Mouse (Mus musculus) brain, embryonic 18.5 days (tissue): ENCODE measurements at regions not wholly inside any gene's neighbourhood (a gene's known extent, or its start where the extent isn't known, plus 50 kb on each side); places are given as distances from the start of the nearest gene placed in this dataset.
"Not testable (repeated sequence)": the region's sequence is repeated elsewhere in the genome, so short reads cannot be mapped to it uniquely, and the experiment has no call there.

Source experiments
- DNase-seq: peaks from one replicate; pipeline ENCODE4 v3.0.0-alpha.2; 2012; ENCODE audit warnings: low read depth, low spot score

DNA sequence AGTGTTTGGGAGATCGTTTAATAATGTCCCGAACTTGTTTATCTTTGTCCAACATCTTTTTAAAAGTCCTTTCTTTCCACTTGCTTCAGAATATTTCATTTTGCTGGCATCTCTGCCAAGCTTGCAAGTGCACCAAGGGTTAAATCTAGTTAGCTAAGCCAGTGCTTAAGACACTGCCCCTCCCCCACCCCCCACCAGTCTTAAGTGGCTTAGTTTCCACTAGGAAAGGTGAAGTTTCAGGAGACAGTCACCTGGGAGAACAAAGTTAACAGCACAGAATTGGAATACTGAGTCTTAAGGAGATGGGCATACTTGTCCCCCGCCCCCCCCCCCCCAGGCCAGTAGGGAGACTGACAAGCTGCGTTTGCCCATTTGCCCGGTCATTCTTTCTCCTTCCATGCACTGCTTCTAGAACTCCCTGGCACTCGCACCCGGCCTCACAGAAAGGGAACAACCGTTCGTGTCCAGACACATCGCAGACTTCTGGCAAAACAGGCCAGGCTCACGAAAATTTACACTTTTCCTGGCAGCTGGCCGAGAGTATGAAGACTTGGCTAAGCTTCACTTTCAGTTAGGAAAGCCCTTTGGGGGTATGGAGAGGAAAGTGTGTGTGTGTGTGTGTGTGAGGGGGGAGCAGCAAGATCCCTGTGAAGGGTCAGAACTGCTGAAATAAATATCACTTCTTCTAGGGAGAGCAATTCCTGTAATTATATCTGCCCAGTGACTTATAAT is 219.2 kb downstream of the Bcl11a start:
- no peak for DNase-seq

DNA sequence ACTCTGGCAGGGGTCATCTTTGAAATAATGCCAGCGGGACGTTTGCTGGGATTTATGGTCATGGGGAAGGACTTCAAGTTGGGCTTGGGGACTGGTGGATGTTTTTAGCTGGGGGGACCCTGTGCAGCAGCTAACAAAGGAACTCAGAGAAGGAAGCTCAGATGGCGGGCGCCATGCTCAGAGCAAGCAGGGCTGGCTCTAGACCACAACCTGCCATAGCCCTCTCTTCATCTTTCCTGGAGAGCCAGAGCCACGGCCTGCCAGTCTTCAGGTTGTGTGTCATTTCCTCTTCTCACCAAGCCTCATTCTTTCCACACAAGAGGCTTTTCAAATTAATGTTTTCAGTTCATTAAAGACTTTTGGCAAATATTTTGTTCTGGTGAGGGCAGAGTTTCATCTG is 219.9 kb downstream of the Bcl11a start:
- no peak for DNase-seq

DNA sequence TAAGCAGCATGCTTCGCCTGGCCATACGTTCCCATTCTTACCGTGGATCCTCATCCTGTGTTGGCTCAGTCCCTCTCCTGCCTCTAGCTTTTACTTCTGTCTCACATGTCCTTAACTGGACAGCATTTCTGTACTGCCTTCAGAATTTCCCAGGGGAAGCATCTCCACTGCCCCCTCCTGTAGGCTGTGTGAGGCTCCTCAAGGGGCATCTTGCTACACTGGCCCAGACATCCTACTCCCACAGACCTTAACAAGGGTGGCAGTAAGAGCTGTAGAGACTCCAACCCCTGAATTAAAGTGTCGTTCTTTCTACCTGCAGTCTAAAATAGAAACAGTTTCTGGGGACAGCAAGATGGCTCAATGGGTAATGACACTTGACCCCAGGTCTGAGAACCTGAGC is 222.5 kb downstream of the Bcl11a start:
- DNase-seq = no peak

DNA sequence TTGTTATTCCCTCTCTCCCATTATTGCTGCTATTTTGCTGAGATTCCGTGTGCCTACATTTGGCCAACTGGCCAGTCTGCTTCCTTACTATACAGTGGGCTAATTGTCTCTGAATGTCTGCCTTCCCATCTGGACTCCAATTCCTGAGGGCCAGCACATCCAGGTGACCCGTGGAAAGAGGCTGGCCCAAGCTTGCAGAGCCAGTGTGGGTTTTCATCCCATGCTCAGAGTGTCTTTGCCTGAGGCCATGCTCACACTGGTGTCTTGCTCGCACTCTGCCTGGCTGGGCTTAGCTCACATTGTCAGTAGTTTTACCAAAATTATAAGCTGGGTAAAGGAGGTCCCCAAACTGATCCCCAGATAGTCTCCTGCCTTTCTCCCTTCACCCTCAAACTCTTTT is 223.3 kb downstream of the Bcl11a start:
- no peak for DNase-seq

DNA sequence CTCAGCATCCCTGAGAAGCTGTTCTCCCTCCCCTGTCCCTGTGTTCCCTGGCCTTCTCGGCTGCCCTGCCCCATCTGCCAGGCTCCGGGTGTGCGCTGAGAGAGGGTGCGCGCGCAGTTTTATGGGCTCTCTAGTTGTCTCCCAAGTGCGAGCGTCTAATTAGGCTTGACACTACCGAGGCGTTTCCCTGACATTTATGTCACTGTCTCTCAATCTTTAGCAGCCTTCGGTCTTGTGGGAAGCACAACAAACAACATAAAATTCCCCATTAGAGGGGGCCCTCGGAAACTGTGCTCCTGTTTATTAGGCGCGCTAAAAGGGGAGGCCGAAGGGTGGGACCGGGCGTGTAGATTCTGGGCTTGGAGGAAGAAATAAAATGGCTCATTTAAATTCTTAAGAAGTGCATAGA is 227.3 kb downstream of the Bcl11a start:
- no peak for DNase-seq

DNA sequence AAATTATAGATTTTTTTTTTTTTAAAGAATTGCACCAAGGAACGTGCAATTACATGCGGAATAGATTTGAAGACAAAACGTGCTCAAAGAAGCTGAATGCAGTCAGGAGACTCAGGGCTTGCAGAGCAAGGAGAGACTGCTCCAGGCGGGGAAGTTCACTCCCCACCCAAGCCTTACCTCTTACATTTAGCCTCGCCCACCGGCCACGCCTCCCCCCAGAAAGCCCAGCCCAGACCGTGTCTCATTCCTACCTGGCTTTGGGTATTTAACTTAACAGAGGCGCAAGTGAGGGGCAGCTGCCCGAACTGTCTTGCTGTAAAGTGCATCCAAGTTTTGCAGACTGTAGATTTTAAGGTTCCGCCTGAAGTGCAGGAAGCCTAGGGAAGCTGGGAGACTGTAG is 227.8 kb downstream of the Bcl11a start:
- DNase-seq = no peak

DNA sequence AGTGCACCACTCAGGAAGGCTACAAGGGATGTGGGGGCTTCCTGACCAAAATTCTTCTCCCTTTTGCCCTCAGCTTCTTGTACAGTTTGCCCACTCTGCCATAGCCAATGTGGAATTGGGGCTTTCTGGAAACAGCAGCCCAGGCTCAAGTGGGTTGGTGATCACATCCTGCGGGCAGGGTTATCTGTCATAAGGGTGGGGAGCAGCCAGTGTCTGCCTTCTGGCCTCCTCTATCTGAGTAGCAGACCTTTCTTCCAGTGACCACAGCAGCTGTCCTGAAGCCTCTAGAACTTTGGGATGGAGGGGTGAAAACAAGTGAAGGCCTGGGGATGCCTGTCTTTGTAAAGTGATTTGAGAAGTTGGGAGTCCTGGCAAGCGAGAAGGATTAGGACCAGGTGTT is 228.2 kb downstream of the Bcl11a start:
- DNase-seq = no peak

DNA sequence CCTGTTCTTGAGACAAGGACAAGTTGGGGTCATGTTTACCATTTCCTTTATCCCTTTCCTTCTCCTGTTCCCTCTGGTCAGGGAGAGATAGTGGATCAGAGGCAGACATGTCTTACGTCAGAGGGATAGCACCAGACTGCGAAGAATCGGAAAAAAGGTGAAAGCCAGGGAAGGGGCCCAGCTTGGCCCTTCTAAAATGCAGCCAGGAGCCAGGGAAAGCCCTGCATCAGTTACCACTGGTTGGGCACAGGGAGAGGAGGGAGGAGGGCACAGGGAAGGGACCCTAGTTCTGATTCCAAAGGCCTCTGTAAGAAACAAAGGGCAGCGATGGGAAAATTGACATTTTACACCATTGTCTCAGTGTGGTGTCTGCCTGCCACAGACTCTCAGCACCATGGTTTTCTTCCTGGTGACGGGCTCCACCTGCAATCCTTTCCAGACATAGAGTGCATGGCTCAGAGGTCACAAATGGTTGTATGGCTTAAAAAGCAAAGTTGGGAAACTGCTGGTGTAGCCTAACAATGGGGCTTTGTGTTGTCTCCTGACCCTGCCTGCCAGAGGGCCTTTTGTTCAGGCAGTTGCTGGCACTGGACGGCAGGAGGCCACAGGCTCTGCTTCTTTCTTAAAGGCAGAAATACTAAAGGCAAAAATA is 229.9 kb downstream of the Bcl11a start:
- no peak for DNase-seq

DNA sequence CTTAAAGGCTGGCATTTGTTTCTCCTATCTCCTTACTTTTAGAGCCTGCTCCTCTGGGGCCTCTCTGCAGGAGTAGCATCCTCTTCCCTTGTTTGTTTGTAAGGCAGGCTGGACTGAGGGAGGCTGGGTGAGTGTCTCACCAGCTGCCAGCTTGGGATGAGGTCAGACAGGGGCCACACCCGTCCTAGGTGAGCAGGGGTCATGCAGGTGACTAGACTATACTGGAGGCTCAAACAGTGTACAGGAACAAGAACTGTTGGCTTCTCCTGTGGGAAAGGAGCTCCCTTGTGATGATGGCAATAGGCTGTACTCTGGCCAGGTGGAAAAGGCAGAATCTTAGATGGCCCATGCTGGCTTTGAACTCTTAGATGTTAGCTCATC is 230.4 kb downstream of the Bcl11a start:
- DNase-seq = no peak

DNA sequence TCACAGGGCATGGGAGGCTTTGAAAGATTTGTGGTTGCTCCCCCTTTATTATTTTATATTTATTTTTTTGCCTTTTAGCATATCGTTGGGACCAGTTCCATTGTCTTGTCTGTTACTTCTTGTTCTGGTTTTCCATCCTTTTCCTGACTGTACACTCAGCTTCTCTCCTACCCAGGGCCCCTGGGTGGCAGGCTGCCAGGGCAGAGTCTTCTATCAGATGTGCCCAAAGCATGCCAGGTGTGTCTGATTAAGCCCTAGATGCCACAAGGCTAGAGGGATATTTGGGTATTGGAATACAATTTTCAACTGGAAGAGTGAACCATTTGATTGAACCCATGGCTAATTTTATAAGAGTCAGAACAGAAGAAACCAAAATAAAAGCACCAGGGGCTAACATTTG is 236.2 kb downstream of the Bcl11a start:
- no peak for DNase-seq

DNA sequence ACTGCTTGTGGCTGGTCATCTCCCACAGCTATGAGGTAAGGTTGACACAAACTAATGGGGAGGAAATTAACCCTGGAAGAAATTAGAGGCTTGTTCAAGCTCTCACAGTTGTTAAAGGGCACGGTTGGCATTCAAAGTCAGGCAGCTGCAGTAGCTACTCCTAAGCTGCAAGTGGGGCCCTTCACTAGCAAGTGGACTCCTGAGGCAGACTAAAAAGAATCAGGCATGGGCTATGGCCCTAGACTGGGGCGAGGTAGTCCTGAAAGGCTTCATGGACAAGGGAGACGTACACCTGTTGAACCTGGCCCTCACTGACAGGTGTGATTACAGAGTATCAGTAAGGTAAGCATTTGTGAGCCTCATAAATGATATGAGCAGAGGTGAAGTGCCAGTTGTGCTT is 237.7 kb downstream of the Bcl11a start:
- no peak for DNase-seq

DNA sequence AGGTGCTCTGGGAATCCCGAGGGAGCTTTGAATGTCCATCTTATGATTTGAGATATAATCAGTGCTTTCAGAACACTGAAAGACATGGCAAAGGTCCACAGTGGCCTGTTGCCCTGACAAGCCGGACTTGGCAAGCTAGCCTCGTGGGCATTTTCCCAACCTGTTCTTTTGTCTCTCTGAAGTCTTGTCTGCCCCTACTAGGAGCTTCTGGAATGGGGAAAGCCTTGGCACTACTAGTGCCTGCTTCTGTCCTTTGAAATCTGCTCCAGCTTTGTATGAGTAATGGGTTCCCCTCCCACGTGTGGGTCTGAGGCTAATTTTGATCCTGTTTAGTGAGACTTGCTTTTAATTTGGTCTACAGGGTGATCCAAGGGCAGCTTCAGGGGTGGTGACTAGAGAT is 238.3 kb downstream of the Bcl11a start:
- DNase-seq = no peak

DNA sequence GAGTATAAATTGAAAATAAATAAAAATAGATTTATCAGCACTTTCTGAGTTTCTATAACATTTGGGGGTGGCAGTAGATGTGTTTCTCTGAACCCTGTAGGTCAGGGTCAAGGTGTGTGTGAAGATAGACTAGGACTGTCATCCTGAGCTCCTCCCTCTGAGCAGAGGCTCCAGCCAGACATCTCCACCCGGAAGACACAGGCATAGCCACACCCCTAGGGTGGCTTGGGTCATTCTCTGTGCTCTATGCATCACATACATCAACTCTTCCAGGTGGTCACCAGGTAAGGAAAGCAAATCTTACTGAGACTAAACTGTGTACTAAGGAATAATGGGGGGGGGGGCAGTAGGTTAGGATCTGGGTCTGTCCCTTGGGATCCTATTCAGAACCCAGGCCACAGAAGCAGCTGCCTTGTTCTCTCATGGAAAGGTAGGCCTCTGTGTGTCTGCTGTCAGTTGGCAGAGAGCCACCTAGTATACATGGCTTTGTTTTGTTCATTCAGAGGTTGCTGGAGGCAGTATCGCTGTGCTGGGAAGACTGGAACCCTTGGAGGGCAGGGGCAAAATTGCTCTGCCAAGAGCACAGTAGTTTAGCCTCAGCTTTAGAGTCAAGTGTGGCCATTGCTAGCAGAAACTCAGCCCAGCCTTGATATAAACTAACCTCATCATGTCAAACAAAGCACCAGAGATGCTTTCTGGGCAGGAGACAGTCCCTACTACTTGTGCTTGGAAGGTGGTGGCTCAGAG is 240.3 kb downstream of the Bcl11a start:
- DNase-seq = no peak

DNA sequence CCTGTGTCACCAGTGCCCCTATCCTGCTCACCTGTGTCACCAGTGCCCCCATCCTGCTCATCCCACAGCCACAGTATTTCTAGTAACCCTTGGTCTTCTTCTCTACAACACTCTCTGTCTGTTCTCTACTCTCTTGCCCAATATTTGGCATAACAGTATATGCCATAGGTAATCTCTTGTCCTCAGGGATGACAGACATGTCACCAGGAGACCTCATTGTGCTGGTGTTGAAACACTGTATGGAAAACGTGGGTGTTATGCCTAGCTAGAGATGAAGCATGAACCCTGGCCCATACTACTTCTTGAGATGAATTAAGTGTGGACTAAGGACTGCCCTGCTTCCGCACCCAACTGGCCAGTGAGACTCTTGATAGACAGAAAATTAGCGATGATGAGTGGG is 241.4 kb downstream of the Bcl11a start:
- DNase-seq = no peak

DNA sequence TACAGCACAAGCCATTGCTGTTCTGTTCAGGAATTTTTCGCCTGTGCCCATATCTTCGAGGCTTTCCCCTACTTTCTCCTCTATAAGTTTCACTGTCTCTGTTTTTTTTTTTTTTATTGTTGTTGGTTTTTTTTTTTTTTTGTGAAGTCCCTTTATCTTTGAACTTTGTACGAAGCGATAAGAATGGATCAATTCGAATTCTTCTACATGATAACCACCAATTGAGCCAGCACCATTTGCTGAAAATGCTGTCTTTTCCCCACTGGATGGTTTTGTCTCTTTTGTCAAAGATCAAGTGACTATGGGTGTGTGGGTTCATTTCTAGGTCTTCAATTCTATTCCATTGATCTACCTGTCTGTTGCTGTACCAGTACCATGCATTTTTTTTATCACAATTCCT is 244.6 kb downstream of the Bcl11a start:
- DNase-seq = not testable (repeated sequence)

DNA sequence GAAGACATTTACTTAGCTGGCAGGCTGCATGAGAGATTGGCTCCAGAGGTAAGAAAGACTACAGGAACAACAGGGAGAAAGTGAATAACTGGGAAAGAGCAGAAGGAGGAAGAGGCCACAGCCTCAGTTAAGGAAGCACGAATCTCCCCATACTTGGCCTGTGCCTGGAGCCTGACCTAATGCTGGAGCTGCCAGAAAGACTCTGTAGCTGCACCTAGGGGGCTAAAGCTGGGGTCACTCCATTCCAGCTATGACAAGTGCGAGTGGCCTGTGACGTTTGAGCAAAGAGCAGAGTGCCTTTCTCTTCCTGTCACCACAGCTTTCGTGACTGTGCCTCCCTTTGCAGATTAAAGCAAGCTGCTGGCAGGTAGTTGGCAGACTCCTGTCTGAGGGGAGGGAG is 250.6 kb downstream of the Bcl11a start:
- no peak for DNase-seq

DNA sequence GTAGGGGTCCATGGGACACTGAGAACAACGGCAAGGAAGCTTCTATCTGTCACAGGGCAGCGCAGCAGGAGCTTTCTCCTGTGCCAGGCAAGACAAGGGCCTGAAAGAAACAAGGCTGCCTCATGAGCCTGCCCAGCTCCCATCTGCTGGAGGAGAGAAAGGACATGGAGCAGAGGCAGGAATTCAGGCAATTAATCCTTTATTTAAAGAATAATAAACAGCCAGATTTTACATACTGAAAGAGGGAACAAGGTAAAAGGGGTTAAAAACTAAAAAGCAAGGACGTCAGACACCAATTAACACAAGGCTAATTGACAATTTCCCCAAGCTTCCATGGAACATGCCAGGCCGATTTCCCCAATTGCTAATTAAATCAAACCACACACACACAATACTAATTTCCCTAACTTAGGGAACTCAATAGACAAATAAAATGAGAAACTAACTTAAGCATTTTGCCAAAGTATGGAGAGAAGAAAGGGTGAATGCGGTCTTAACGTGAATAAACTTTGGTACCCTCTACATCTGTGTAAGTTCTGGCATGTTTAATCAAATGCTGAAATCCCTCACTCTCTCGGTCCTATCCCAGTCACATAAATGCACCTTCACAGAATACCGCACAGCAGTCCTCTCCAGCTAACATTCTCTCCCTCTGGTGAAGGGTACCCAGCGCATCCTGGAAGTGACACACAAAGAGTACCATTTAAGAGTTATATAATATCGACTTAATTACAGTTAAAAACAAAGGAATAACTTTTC is 252.7 kb downstream of the Bcl11a start:
- DNase-seq = no peak

DNA sequence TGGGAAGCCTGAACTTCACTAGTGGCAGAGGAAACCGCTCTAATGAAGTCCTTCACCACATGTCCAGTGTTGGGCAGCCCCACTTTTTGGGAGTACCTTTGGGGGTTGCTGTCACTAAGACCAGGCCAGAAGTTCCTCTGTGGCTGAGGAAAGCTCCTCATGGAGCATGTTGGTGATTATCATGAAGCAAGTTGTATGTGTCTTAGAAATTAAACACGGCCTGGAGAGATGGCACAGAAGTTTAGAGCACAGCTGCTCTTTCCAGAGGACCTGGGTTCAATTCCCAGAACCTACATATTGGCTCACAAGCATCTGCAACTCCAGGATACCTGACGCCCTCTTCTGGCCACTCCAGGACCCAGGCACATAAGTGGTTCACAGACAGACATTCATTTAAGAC is 254.4 kb downstream of the Bcl11a start:
- no peak for DNase-seq

DNA sequence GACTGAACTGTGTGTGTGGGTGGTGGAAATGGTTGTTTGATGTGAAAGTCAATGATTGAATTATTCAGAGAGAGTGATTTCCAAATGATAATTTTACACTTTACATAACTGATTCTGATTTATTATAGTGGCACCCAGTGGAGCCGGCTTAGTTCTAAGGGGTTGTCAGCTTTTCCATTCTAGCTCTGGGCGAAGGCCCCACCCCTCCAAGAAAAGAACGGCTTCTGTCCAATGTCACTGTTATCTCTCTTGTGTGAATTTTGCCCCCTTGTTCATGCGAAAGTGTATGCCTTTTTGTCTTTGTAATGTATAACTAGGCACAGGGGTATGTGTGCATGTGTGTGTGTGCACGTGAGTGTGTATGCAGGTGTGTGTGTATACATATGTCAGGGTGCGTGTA is 255.3 kb downstream of the Bcl11a start:
- DNase-seq = no peak

DNA sequence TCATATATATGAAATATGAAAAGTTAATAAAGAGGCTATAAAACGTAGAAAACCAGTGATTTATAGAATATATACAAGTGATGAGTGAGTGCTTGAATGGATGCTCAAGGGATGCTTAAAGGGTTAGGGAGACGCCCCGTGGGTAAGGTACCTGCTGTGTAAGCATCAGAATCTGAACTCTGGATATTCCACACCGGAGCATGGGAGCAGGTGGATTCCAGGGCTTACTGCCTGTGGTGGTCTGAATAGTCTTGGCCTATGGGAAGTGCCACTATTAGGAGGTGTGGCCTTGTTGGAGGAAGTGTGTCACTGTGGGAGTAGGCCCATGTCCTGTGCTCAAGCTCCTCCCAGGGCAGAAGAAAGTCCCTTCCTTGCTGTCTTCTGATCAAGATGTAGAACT is 257.4 kb downstream of the Bcl11a start:
- DNase-seq = no peak

DNA sequence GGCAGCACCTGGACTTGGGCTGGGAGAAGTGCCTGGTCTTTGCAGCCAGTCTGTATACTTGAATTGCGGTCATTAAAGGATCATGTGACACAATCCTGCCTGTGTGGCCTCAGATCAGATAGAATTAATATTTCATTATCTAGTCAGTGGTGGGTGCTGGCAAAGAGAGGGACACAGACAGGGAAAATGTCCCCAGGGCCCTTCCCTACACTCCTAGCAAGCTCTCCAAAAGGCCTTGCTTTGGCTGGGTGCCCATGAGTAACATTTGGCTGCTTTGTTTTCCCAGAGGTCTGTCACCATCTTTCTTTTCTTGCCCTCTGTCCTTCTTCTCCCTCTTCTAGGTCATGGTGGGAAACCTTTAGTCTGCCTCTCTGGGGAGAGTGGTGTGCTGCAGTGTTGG is 260.3 kb downstream of the Bcl11a start:
- DNase-seq = no peak

DNA sequence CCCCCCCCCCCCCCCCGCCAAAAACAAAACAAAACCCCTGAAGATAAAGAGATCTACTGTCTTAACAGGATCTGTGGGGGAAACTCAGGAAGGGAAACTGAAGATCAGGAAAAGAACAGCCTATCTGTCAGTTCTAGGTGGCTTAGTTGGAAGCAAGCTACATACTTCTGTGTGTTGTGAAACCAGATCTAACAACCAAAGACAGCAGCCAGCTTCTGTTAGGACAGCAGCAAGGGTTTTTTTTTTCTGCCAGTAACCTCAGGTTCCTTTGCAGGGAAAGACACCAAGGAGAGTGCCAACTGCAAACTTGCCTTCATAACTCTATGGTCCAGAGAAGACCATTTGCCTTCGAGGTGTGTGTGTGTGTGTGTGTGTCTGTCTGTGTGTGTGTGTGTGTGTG is 261.2 kb downstream of the Bcl11a start:
- DNase-seq = no peak
